Mouse (Mus musculus): ENCODE measurements at regions not wholly inside any gene's neighbourhood (a gene's known extent, or its start where the extent isn't known, plus 50 kb on each side); places are given as distances from the start of the nearest gene placed in this dataset.

GRCm38 (mm10) chr7:72362690-72363089 is 56.3 kb upstream of the Mctp2 start:
- 15% methylated on average over 3 of the region's 3 CpGs for WGBS
- ATAC-seq (replicated peaks; ENCODE audit: insufficient number of reproducible peaks, low FRiP score, low TSS enrichment, low read depth) (no peak), DNase-seq (ENCODE audit: low spot score) (peak; percentile 83)
- Histone ChIP-seq H3K36me3 (replicated peaks; ENCODE audit: control insufficient read depth, insufficient read depth, low read depth, low read length) (no peaks in the 10 kb centered on the region), H3K4me1 (ENCODE audit: control insufficient read depth, insufficient read depth, low read length) (no peaks in the 10 kb centered on the region), H3K4me3 (ENCODE audit: low read depth, low read length) (no peak overlapping the region), H3K27ac (replicated peaks; ENCODE audit: low read depth, low read length) (no peak overlapping the region), H3K9ac (replicated peaks; ENCODE audit: low read length) (no peak overlapping the region), H3K4me2 (ENCODE audit: low read depth, low read length) (no peak overlapping the region), H3K27me3 (ENCODE audit: control insufficient read depth, insufficient read depth, low read length) (no peaks in the 10 kb centered on the region), H3K9me3 (replicated peaks; ENCODE audit: control insufficient read depth, low read length) (no peaks in the 10 kb centered on the region)

GRCm38 (mm10) chr7:72391323-72391722 is 84.9 kb upstream of the Mctp2 start:
- 41% methylated on average over 7 of the region's 7 CpGs for WGBS
- ATAC-seq (replicated peaks; ENCODE audit: insufficient number of reproducible peaks, low FRiP score, low TSS enrichment, low read depth) (no peak), DNase-seq (ENCODE audit: low spot score) (peak; percentile 81)
- no peaks in the 10 kb centered on the region for H3K4me1 ChIP-seq (ENCODE audit: control insufficient read depth, insufficient read depth, low read length)
- H3K4me2 ChIP-seq (ENCODE audit: low read depth, low read length), result no peak overlapping the region
- H3K9ac ChIP-seq (replicated peaks; ENCODE audit: low read length), result no peak overlapping the region
- H3K9me3 ChIP-seq (replicated peaks; ENCODE audit: control insufficient read depth, low read length), result no peaks in the 10 kb centered on the region
- H3K36me3 ChIP-seq (replicated peaks; ENCODE audit: control insufficient read depth, insufficient read depth, low read depth, low read length), result no peaks in the 10 kb centered on the region
- H3K27me3 ChIP-seq (ENCODE audit: control insufficient read depth, insufficient read depth, low read length), result no peaks in the 10 kb centered on the region
- H3K27ac ChIP-seq (replicated peaks; ENCODE audit: low read depth, low read length), result no peak overlapping the region
- no peak overlapping the region for H3K4me3 ChIP-seq (ENCODE audit: low read depth, low read length)

- no peaks in the 10 kb centered on the region for H3K4me1 ChIP-seq (ENCODE audit: control insufficient read depth, insufficient read depth, low read length)
- DNase-seq (ENCODE audit: low spot score), result peak; percentile 81
- no peak overlapping the region for H3K27ac ChIP-seq (replicated peaks; ENCODE audit: low read depth, low read length)
- no peak overlapping the region for H3K4me2 ChIP-seq (ENCODE audit: low read depth, low read length)
- no peaks in the 10 kb centered on the region for H3K9me3 ChIP-seq (replicated peaks; ENCODE audit: control insufficient read depth, low read length)
- no peaks in the 10 kb centered on the region for H3K27me3 ChIP-seq (ENCODE audit: control insufficient read depth, insufficient read depth, low read length)
- no peak overlapping the region for H3K9ac ChIP-seq (replicated peaks; ENCODE audit: low read length)
- no peak for ATAC-seq (replicated peaks; ENCODE audit: insufficient number of reproducible peaks, low FRiP score, low TSS enrichment, low read depth)
- no peak overlapping the region for H3K4me3 ChIP-seq (ENCODE audit: low read depth, low read length)
- H3K36me3 ChIP-seq (replicated peaks; ENCODE audit: control insufficient read depth, insufficient read depth, low read depth, low read length), result no peaks in the 10 kb centered on the region
These were observed 93.6 kb upstream of the Mctp2 start for GRCm38 (mm10) chr7:72400056-72400455.

- DNase-seq (ENCODE audit: low spot score), result no peak
- Histone ChIP-seq H3K27me3 (ENCODE audit: control insufficient read depth, insufficient read depth, low read length) (no peaks in the 10 kb centered on the region), H3K9me3 (replicated peaks; ENCODE audit: control insufficient read depth, low read length) (no peaks in the 10 kb centered on the region), H3K4me1 (ENCODE audit: control insufficient read depth, insufficient read depth, low read length) (no peaks in the 10 kb centered on the region), H3K4me3 (ENCODE audit: low read depth, low read length) (no peak overlapping the region), H3K4me2 (ENCODE audit: low read depth, low read length) (no peak overlapping the region), H3K36me3 (replicated peaks; ENCODE audit: control insufficient read depth, insufficient read depth, low read depth, low read length) (no peaks in the 10 kb centered on the region), H3K9ac (replicated peaks; ENCODE audit: low read length) (no peak overlapping the region), H3K27ac (replicated peaks; ENCODE audit: low read depth, low read length) (no peak overlapping the region)
- no peak for ATAC-seq (replicated peaks; ENCODE audit: insufficient number of reproducible peaks, low FRiP score, low TSS enrichment, low read depth)
- WGBS, result 88% methylated on average over 3 of the region's 3 CpGs
These were observed 99.7 kb upstream of the Mctp2 start for GRCm38 (mm10) chr7:72406131-72406530.

GRCm38 (mm10) chr7:72408409-72408986 is 102.1 kb upstream of the Mctp2 start:
- ATAC-seq (replicated peaks; ENCODE audit: insufficient number of reproducible peaks, low FRiP score, low TSS enrichment, low read depth), result no peak
- WGBS, result 66% methylated on average over 6 of the region's 6 CpGs
- no peak overlapping the region for H3K9ac ChIP-seq (replicated peaks; ENCODE audit: low read length)

GRCm38 (mm10) chr7:72438552-72438951 is 132.1 kb upstream of the Mctp2 start:
- Histone ChIP-seq H3K9ac (replicated peaks; ENCODE audit: low read length) (no peak overlapping the region), H3K4me1 (ENCODE audit: control insufficient read depth, insufficient read depth, low read length) (no peaks in the 10 kb centered on the region), H3K4me2 (ENCODE audit: low read depth, low read length) (no peak overlapping the region), H3K9me3 (replicated peaks; ENCODE audit: control insufficient read depth, low read length) (no peaks in the 10 kb centered on the region), H3K27ac (replicated peaks; ENCODE audit: low read depth, low read length) (no peak overlapping the region), H3K27me3 (ENCODE audit: control insufficient read depth, insufficient read depth, low read length) (no peaks in the 10 kb centered on the region), H3K4me3 (ENCODE audit: low read depth, low read length) (no peak overlapping the region), H3K36me3 (replicated peaks; ENCODE audit: control insufficient read depth, insufficient read depth, low read depth, low read length) (no peaks in the 10 kb centered on the region)
- WGBS, result 48% methylated on average over 2 of the region's 2 CpGs
- peak; percentile 30 for DNase-seq (ENCODE audit: low spot score)
- no peak for ATAC-seq (replicated peaks; ENCODE audit: insufficient number of reproducible peaks, low FRiP score, low TSS enrichment, low read depth)

More at GRCm38 (mm10) chr7:72408409-72408986, 102.1 kb upstream of the Mctp2 start:
- H3K4me3 ChIP-seq (ENCODE audit: low read depth, low read length), result no peak overlapping the region
- DNase-seq (ENCODE audit: low spot score), result no peak
- H3K4me2 ChIP-seq (ENCODE audit: low read depth, low read length), result no peak overlapping the region
- H3K27me3 ChIP-seq (ENCODE audit: control insufficient read depth, insufficient read depth, low read length), result no peaks in the 10 kb centered on the region
- no peaks in the 10 kb centered on the region for H3K36me3 ChIP-seq (replicated peaks; ENCODE audit: control insufficient read depth, insufficient read depth, low read depth, low read length)
- no peaks in the 10 kb centered on the region for H3K4me1 ChIP-seq (ENCODE audit: control insufficient read depth, insufficient read depth, low read length)
- no peak overlapping the region for H3K27ac ChIP-seq (replicated peaks; ENCODE audit: low read depth, low read length)
- H3K9me3 ChIP-seq (replicated peaks; ENCODE audit: control insufficient read depth, low read length), result no peaks in the 10 kb centered on the region

GRCm38 (mm10) chr7:72442001-72442400 is 135.6 kb upstream of the Mctp2 start:
- Histone ChIP-seq H3K4me2 (ENCODE audit: low read depth, low read length) (no peak overlapping the region), H3K36me3 (replicated peaks; ENCODE audit: control insufficient read depth, insufficient read depth, low read depth, low read length) (no peaks in the 10 kb centered on the region), H3K4me3 (ENCODE audit: low read depth, low read length) (no peak overlapping the region), H3K27ac (replicated peaks; ENCODE audit: low read depth, low read length) (no peak overlapping the region), H3K9me3 (replicated peaks; ENCODE audit: control insufficient read depth, low read length) (no peaks in the 10 kb centered on the region), H3K9ac (replicated peaks; ENCODE audit: low read length) (no peak overlapping the region), H3K27me3 (ENCODE audit: control insufficient read depth, insufficient read depth, low read length) (no peaks in the 10 kb centered on the region), H3K4me1 (ENCODE audit: control insufficient read depth, insufficient read depth, low read length) (no peaks in the 10 kb centered on the region)
- ATAC-seq (replicated peaks; ENCODE audit: insufficient number of reproducible peaks, low FRiP score, low TSS enrichment, low read depth) (no peak), DNase-seq (ENCODE audit: low spot score) (no peak)
- WGBS, result 85% methylated on average over 5 of the region's 5 CpGs

- Histone ChIP-seq H3K27me3 (ENCODE audit: control insufficient read depth, insufficient read depth, low read length) (no peaks in the 10 kb centered on the region), H3K4me3 (ENCODE audit: low read depth, low read length) (no peak overlapping the region), H3K27ac (replicated peaks; ENCODE audit: low read depth, low read length) (no peak overlapping the region), H3K36me3 (replicated peaks; ENCODE audit: control insufficient read depth, insufficient read depth, low read depth, low read length) (no peaks in the 10 kb centered on the region), H3K4me2 (ENCODE audit: low read depth, low read length) (no peak overlapping the region), H3K4me1 (ENCODE audit: control insufficient read depth, insufficient read depth, low read length) (no peaks in the 10 kb centered on the region), H3K9ac (replicated peaks; ENCODE audit: low read length) (no peak overlapping the region), H3K9me3 (replicated peaks; ENCODE audit: control insufficient read depth, low read length) (no peaks in the 10 kb centered on the region)
- DNase-seq (ENCODE audit: low spot score) (no peak), ATAC-seq (replicated peaks; ENCODE audit: insufficient number of reproducible peaks, low FRiP score, low TSS enrichment, low read depth) (no peak)
- 90% methylated on average over 1 of the region's 1 CpGs for WGBS
These were observed 137.6 kb upstream of the Mctp2 start for GRCm38 (mm10) chr7:72444016-72444415.

Data from embryonic facial prominence, embryonic 11.5 days (tissue).